ENCODE assay signal across 8 mouse cellular contexts in the genomic region with DNA sequence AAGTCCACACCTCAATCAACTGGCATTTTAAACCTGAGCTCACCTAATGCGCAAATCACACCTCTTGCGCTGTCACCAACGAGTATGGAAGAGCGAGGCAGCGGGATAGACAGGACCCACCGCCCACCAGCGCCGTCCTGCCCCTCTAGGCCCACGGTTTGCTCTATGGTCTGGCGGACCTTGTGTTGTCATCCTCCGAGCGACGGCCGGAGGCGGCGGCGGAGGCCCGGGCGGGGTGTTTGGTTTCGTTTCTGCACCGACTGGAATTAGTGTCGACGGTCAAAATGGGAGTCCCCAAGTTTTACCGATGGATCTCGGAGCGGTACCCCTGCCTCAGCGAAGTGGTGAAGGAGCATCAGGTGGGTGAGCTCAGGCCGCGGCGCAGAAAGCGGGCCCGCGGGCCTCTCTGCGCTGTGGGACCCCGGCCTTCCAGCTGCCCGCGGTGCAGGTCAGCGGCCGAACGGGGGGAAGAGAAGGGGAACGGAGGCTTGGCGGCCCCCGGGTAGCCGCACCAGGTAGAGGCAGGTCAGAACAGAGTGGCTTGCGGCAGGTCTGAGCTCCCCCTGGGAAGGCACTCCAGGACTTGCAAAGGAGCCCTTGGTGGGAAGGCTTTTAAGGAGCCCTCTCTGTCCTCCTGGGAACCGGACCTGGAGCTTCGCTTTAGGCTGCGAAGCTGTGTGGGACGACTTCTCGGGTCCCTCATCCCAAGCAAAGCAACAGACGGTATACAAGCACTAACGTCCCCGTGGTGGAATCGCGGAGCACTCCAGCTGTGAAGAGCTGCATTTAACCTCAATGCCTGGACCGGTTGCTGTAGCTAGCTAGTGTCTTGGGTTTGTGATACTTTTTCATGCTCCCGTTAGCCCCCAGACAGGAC. TPM values are rescaled to one million over a fixed set of nuclear protein-coding genes. Genes with fewer than 3 reads are reported as not detected.
DNase-seq lines count a peak whose midpoint lies in the region; ATAC-seq lines count a peak whose summit lies in the region.

TSS of gene Xrn1 (plus strand) at position 176 of the 877 bp plus-strand sequence.

- H3K4me1 ChIP-seq in hindbrain, embryonic 15.5 days (replicated peaks) = peaks cover 10% of the 10 kb centered on the region; the same call in 1 of the 2 replicates

- H3K9ac ChIP-seq in hindbrain, embryonic 15.5 days = peak within 1 kb of the TSS; percentile 98

- 0 out of 2 replicates have a peak, but pooled peaks cover 9% of the 10 kb centered on the region for H3K36me3 ChIP-seq in hindbrain, embryonic 15.5 days

- peak within 1 kb of the TSS; percentile 84 for H3K27ac ChIP-seq in hindbrain, embryonic 15.5 days (replicated peaks)

- under 1% methylated on average over 57 of the region's 57 CpGs for WGBS in hindbrain, embryonic 15.5 days

- H3K4me3 ChIP-seq in hindbrain, embryonic 15.5 days = peak within 1 kb of the TSS; percentile 100

- H3K27me3 ChIP-seq in hindbrain, embryonic 15.5 days = no peaks in the 10 kb centered on the region

- peak; percentile 97 for DNase-seq in R1 (ENCODE audit: low read depth, low spot score)
- DNase-seq in cerebellum, postnatal 25 days = peak; percentile 91 to 95
- DNase-seq in frontal cortex, postnatal 36 days (ENCODE audit: low spot score in 2 of 2) = peak; percentile 90 to 92
- peak; percentile 77 for DNase-seq in left cerebral cortex, adult 11 months (ENCODE audit: low spot score)
- DNase-seq in lung, postnatal 4 days = peak; percentile 93 to 94
- DNase-seq in retina, postnatal 7 days (ENCODE audit: low read depth, low spot score) = peak; percentile 92
- DNase-seq in urinary bladder, adult 2 months (ENCODE audit: low spot score) = peak; percentile 77

- peak within 1 kb of the TSS; percentile 79 for H3K4me2 ChIP-seq in hindbrain, embryonic 15.5 days

- no peaks in the 10 kb centered on the region for H3K9me3 ChIP-seq in hindbrain, embryonic 15.5 days

- peak; percentile 99 for ATAC-seq in hindbrain, embryonic 15.5 days (ENCODE audit: low FRiP score, low read depth)

RNA-seq across cellular contexts. Expression of gene Xrn1, which starts in this region (rescaled TPM):
- 13.6 and 17.1 TPM in 2 replicates for polyA plus RNA-seq in hindbrain, embryonic 15.5 days (2015; fragmentation: Nextera tagmentation; extraction: Ambion mirVana)
- 10.0 and 10.9 TPM in 2 replicates for polyA plus RNA-seq in urinary bladder, adult 2 months (2012; rRNA removed)

Comparison
In these comparisons a context has a peak if more than half of its experiments do, and no peak if none do; other contexts are left out.
1. Peak in every context shown above with its lines: DNase-seq, ATAC-seq, H3K4me3 ChIP-seq and H3K27ac ChIP-seq.